Mouse (Mus musculus) MEL (cell line): ENCODE results near the gene Ppp1r1b. TPM values are rescaled to one million over a fixed set of nuclear protein-coding genes. Genes with fewer than 3 reads are reported as not detected.

Experiments
- DNase-seq: peaks from one replicate; pipeline ENCODE4 v3.0.0; 2011; ENCODE audit warnings: low read depth, low spot score
- H3K27ac ChIP-seq: 2 replicates; pipeline ENCODE4 v1.5.1; 2012; ENCODE audit warnings: low read depth, mild to moderate bottlenecking, control low read depth, low read length, moderate library complexity; ENCODE audit not compliant: control insufficient read depth
- H3K27me3 ChIP-seq, 2 experiments: fragments of 150-350 bp in 1 of 2; sonication (generic) in 1 of 2; 2 replicates each; pipeline ENCODE4 v1.6.1; 2012; ENCODE audit warnings: low read length in 2 of 2, mild to moderate bottlenecking in 2 of 2, improper control_type of control experiment in 1 of 2, moderate library complexity in 1 of 2; ENCODE audit not compliant: insufficient read depth in 2 of 2, control insufficient read depth in 1 of 2
- H3K36me3 ChIP-seq, 2 experiments: 2 replicates each; pipeline ENCODE4 v1.6.1; 2012 to 2014; ENCODE audit warnings: low read length in 2 of 2, improper control_type of control experiment in 1 of 2, inconsistent platforms in 1 of 2, mild to moderate bottlenecking in 1 of 2; ENCODE audit not compliant: insufficient read depth in 2 of 2, control insufficient read depth in 1 of 2
- H3K4me1 ChIP-seq, 2 experiments: fragments of 150-350 bp in 1 of 2; sonication (generic) in 1 of 2; 2 replicates each; pipeline ENCODE4 v1.6.1; 2012; ENCODE audit warnings: low read length in 2 of 2, improper control_type of control experiment in 1 of 2, mild to moderate bottlenecking in 1 of 2; ENCODE audit not compliant: insufficient read depth in 2 of 2, control insufficient read depth in 1 of 2
- H3K4me3 ChIP-seq, 2 experiments: fragments of 150-350 bp in 1 of 2; sonication (generic) in 1 of 2; 2 replicates each; pipeline ENCODE4 v1.5.1; 2012; ENCODE audit warnings: low read depth in 2 of 2, low read length in 2 of 2, mild to moderate bottlenecking in 2 of 2, moderate library complexity in 2 of 2, control low read depth in 1 of 2, improper control_type of control experiment in 1 of 2; ENCODE audit not compliant: control insufficient read depth in 1 of 2, insufficient read depth in 1 of 2
- H3K79me2 ChIP-seq: 2 replicates; pipeline ENCODE4 v1.6.1; 2012; ENCODE audit warnings: mild to moderate bottlenecking, low read length, moderate library complexity; ENCODE audit not compliant: control insufficient read depth, poor library complexity, insufficient read depth
- H3K9ac ChIP-seq: 2 replicates; pipeline ENCODE4 v1.6.1; 2012; ENCODE audit warnings: low read depth, mild to moderate bottlenecking, control low read depth, low read length, moderate library complexity; ENCODE audit not compliant: control insufficient read depth, poor library complexity, severe bottlenecking
- H3K9me3 ChIP-seq: fragments of 150-350 bp; sonication (generic); replicated peaks from 2 replicates; pipeline ENCODE4 v1.6.1; 2012; ENCODE audit warnings: mild to moderate bottlenecking, low read length, improper control_type of control experiment, moderate library complexity; ENCODE audit not compliant: insufficient read depth
- CHD1 ChIP-seq: IDR thresholded peaks from 2 replicates; pipeline ENCODE4 v1.6.1; 2012; ENCODE audit warnings: low read depth, mild to moderate bottlenecking, inconsistent platforms, low read length, improper control_type of control experiment
- CHD2 ChIP-seq: IDR thresholded peaks from 2 replicates; pipeline ENCODE4 v1.6.1; 2011; ENCODE audit warnings: low read length, improper control_type of control experiment
- E2F4 ChIP-seq: IDR thresholded peaks from 2 replicates; pipeline ENCODE4 v1.6.1; 2011; ENCODE audit warnings: low read depth, low read length, improper control_type of control experiment, borderline replicate concordance
- ELF1 ChIP-seq: IDR thresholded peaks from 2 replicates; pipeline ENCODE4 v1.6.1; 2014; ENCODE audit warnings: low read depth, mild to moderate bottlenecking, inconsistent platforms, low read length, improper control_type of control experiment, moderate library complexity
- KAT2A ChIP-seq: conservative IDR thresholded peaks from 2 replicates; pipeline ENCODE4 v1.6.1; 2012; ENCODE audit warnings: low read depth, low read length, improper control_type of control experiment, inconsistent platforms
- MAX ChIP-seq: IDR thresholded peaks from 2 replicates; pipeline ENCODE4 v1.6.1; 2011; ENCODE audit warnings: low read length, improper control_type of control experiment
- MAZ ChIP-seq: IDR thresholded peaks from 2 replicates; pipeline ENCODE4 v1.6.1; 2012; ENCODE audit warnings: low read depth, mild to moderate bottlenecking, inconsistent platforms, low read length, improper control_type of control experiment
- MXI1 ChIP-seq: IDR thresholded peaks from 2 replicates; pipeline ENCODE4 v1.6.1; 2011; ENCODE audit warnings: mild to moderate bottlenecking, low read depth, low read length, improper control_type of control experiment
- MYB ChIP-seq: IDR thresholded peaks from 2 replicates; pipeline ENCODE4 v1.6.1; 2011; ENCODE audit warnings: mild to moderate bottlenecking, low read depth, low read length, improper control_type of control experiment
- MYC ChIP-seq: IDR thresholded peaks from 2 replicates; pipeline ENCODE4 v1.6.1; 2011; ENCODE audit warnings: low read depth, mild to moderate bottlenecking, low read length, improper control_type of control experiment, moderate library complexity
- NELFE ChIP-seq: IDR thresholded peaks from 2 replicates; pipeline ENCODE4 v1.6.1; 2011; ENCODE audit warnings: low read depth, low read length, improper control_type of control experiment
- NRF1 ChIP-seq: IDR thresholded peaks from 2 replicates; pipeline ENCODE4 v1.6.1; 2014; ENCODE audit warnings: low read depth, mild to moderate bottlenecking, inconsistent platforms, low read length, improper control_type of control experiment, moderate library complexity; ENCODE audit not compliant: poor library complexity, insufficient read depth, severe bottlenecking
- POLR2A ChIP-seq, 2 experiments: IDR thresholded peaks; 2 replicates each; pipeline ENCODE4 v1.6.1; 2011 to 2012; ENCODE audit warnings: low read length in 2 of 2, mild to moderate bottlenecking in 2 of 2, control low read depth in 1 of 2, improper control_type of control experiment in 1 of 2, low read depth in 1 of 2, moderate library complexity in 1 of 2; ENCODE audit not compliant: control insufficient read depth in 1 of 2, insufficient read depth in 1 of 2, poor library complexity in 1 of 2
- POLR2AphosphoS2 ChIP-seq: IDR thresholded peaks from 2 replicates; pipeline ENCODE4 v1.6.1; 2011; ENCODE audit warnings: low read length, improper control_type of control experiment
- POLR2AphosphoS5 ChIP-seq: IDR thresholded peaks from 2 replicates; pipeline ENCODE4 v1.6.1; 2012; ENCODE audit warnings: low read depth, borderline replicate concordance, mild to moderate bottlenecking, inconsistent platforms, low read length, moderate library complexity, mixed read lengths
- RCOR1 ChIP-seq: IDR thresholded peaks from 2 replicates; pipeline ENCODE4 v1.6.1; 2012; ENCODE audit warnings: low read depth, mild to moderate bottlenecking, inconsistent platforms, low read length, improper control_type of control experiment
- SIN3A ChIP-seq: IDR thresholded peaks from 2 replicates; pipeline ENCODE4 v1.6.1; 2012; ENCODE audit warnings: low read length, improper control_type of control experiment, inconsistent platforms
- SMC3 ChIP-seq: IDR thresholded peaks from 2 replicates; pipeline ENCODE4 v1.6.1; 2011; ENCODE audit warnings: low read depth, low read length, improper control_type of control experiment
- TAL1 ChIP-seq: IDR thresholded peaks from 2 replicates; pipeline ENCODE4 v1.6.1; 2012; ENCODE audit warnings: mild to moderate bottlenecking, inconsistent platforms, low read length, moderate library complexity, mixed read lengths
- TBP ChIP-seq: IDR thresholded peaks from 2 replicates; pipeline ENCODE4 v1.8.0; 2011; ENCODE audit warnings: low read depth, low read length, improper control_type of control experiment
- TCF12 ChIP-seq: IDR thresholded peaks from 2 replicates; pipeline ENCODE4 v1.6.1; 2014; ENCODE audit warnings: low read depth, mild to moderate bottlenecking, inconsistent platforms, low read length, improper control_type of control experiment, moderate library complexity
- UBTF ChIP-seq: IDR thresholded peaks from 2 replicates; pipeline ENCODE4 v1.6.1; 2012; ENCODE audit warnings: low read depth, mild to moderate bottlenecking, inconsistent platforms, low read length, improper control_type of control experiment, moderate library complexity, borderline replicate concordance; ENCODE audit not compliant: insufficient read depth
- ZC3H11A ChIP-seq: IDR thresholded peaks from 2 replicates; pipeline ENCODE4 v1.6.1; 2012; ENCODE audit warnings: low read depth, mild to moderate bottlenecking, inconsistent platforms, low read length, improper control_type of control experiment
- ZKSCAN1 ChIP-seq: IDR thresholded peaks from 2 replicates; pipeline ENCODE4 v1.6.1; 2012; ENCODE audit warnings: low read depth, mild to moderate bottlenecking, inconsistent platforms, low read length, improper control_type of control experiment, moderate library complexity
- ZMIZ1 ChIP-seq: IDR thresholded peaks from 2 replicates; pipeline ENCODE4 v1.6.1; 2012; ENCODE audit warnings: low read depth, mild to moderate bottlenecking, inconsistent platforms, low read length, improper control_type of control experiment, moderate library complexity
- ZNF384 ChIP-seq: IDR thresholded peaks from 2 replicates; pipeline ENCODE4 v1.6.1; 2012; ENCODE audit warnings: low read depth, mild to moderate bottlenecking, inconsistent platforms, low read length, improper control_type of control experiment
- polyA plus RNA-seq, 2 experiments: library from polyadenylated mRNA; stranded (reverse) in 1 of 2; unstranded in 1 of 2; fragments of >175 nt in 1 of 2; fragments of >200 nt in 1 of 2; gene quantifications; 2 replicates each; pipeline versions ENCODE4 v1.2.1 to v1.2.4; 2012; ENCODE audit warnings: low replicate concordance in 2 of 2, low read depth in 1 of 2; ENCODE audit not compliant: insufficient read length in 2 of 2, insufficient read depth in 1 of 2, missing spikeins in 1 of 2
- total RNA-seq: library from RNA; depleted of rRNA; stranded (reverse); fragments of 300-350 nt; gene quantifications from 2 replicates; pipeline ENCODE4 v1.2.3, GENCODE M21; 2012

Ppp1r1b gene
- total and polyA plus RNA-seq, 3 experiments: 35.2 to 114 TPM; not detected in 1

DNA sequence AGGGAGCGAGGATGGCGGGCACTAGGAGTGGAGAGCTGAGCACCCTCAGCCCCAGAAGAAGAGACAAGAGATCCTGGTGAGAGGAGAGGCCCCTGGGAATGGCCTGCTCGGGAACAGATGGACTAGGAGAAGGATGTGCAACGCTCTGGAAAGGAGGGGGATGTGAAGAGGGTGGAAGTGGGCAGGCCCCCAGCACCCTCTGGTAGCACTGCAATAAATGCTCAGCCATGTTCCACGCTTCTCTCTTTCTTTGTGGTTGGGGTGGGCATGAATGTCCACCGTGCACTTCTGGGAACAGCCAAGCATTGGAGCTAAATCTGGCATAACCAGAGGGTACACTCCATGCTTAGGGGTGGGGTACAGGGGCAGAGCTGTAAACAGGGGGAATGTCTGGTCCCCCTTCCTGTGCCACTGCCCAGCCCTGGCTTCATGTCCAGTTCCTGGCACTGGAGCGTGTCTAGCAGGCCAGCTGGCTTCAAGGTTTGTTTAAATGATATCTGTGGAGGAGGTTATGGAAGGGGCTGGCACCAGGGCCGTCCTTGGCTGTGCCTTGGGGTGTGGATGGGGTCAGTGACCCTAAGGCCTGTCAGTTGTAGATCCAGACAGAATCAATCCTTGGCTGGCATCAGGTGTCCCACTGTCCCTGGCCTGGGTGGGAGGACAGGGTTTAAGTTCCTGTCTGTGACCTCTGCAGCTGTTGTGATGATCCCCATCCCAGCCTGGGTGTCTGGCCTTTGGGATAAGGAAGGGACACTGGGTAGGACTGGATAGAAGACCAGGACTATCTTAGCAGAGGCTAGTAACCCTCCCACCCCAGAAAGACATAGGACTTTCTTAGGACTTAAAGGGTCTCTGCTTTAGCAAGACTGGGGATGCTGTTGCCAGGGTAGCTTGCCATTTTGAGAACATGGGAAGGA lies 36.8 kb downstream of the Ppp1r1b start:
- H3K9me3 ChIP-seq: no peaks in the 10 kb centered on the region
- no peak for DNase-seq
- H3K4me1 ChIP-seq: peaks cover 0 to 7% of the 10 kb centered on the region in 2 experiments; a peak in 2 of 4 replicates
- H3K36me3 ChIP-seq: no peaks in the 10 kb centered on the region
- H3K9ac ChIP-seq: no peak overlapping the region
- no peaks in the 10 kb centered on the region for H3K79me2 ChIP-seq
- H3K27ac ChIP-seq: no peak overlapping the region
- H3K27me3 ChIP-seq: no peaks in the 10 kb centered on the region
- no peak overlapping the region for H3K4me3 ChIP-seq
- no peak for TF ChIP-seq TCF12
- TF ChIP-seq ZNF384: no peak
- no peak for TF ChIP-seq POLR2AphosphoS2
- no peak for TF ChIP-seq MAX
- TF ChIP-seq ZKSCAN1: no peak
- no peak for TF ChIP-seq POLR2AphosphoS5
- no peak for TF ChIP-seq ZC3H11A
- TF ChIP-seq E2F4: no peak
- TF ChIP-seq TAL1: no peak
- TF ChIP-seq RCOR1: no peak
- TF ChIP-seq SMC3: no peak
- TF ChIP-seq UBTF: no peak
- TF ChIP-seq MAZ: no peak
- TF ChIP-seq NRF1: no peak
- no peak for TF ChIP-seq ZMIZ1
- no peak for TF ChIP-seq NELFE
- no peak for TF ChIP-seq KAT2A
- TF ChIP-seq MYB: no peak
- no peak for TF ChIP-seq SIN3A

DNA sequence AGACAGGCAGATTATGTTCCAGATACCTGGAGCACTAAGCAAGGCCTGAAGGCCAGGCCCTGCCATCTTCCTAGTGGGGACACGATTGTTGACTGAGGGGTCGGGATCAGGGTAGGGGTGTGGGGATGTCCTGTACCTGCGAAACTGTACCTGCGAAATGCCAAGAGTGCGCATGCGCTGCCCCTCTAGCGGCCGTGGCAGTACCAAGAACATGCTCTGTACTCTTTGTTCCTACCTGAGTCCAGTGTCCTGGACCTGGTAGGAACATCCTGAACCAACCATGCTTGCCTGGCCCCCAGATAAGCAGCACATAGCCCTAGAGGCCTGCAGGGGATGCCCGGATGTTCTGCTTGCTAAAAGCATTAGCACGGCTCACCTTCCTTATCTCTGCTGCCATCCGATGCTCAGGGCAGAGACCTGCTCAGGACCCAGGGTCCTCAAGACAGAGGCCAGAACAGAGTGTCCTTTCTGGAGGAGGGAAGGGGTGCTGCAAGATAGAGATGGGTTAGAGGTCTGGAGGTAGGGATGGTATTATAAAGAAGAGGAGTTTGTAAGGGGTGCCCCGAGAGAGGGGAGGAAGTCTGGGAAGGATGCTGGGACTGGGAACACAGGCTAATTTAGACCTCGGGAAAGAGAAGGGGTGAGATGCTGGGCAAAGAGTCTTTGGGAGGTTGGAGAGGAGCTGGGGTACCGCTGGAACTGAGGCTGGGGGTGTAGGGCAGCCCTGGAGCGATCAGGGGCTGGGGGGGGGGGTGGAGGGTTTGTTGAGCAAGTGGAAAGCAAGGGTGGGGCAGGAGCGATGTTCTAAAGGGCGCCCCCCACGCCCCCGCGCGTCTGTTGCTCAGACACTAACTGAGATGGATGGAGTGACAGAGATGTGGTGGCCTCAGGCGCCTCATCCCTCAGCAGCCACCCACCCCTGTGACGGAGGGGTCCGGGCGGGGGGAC lies 37.7 kb downstream of the Ppp1r1b start, which contains the start of gene Pnmt:
TSS of gene Pnmt (plus strand) at position 813 of the 948 bp plus-strand sequence.
- no peaks in the 10 kb centered on the region for H3K9me3 ChIP-seq

More for the DNA sequence above, 37.7 kb downstream of the Ppp1r1b start, which contains the start of gene Pnmt:
- H3K79me2 ChIP-seq: no peaks in the 10 kb centered on the region
- peaks cover 0 to 7% of the 10 kb centered on the region in 2 experiments; a peak in 2 of 4 replicates for H3K4me1 ChIP-seq
- no peak for TF ChIP-seq MYB
- TF ChIP-seq POLR2AphosphoS2: no peak
- no peak for TF ChIP-seq ZC3H11A
- no peak for TF ChIP-seq POLR2A (IDR thresholded peaks at IDR 0.05; ENCODE audit: control insufficient read depth in 1 of 2, insufficient read depth in 1 of 2, low read depth in 1 of 2, low read length in 2 of 2, poor library complexity in 1 of 2)
- no peak for TF ChIP-seq MYC
- TF ChIP-seq MXI1: no peak
- TF ChIP-seq SIN3A: no peak
- no peak for TF ChIP-seq ELF1
- TF ChIP-seq TBP: no peak
- no peak for TF ChIP-seq CHD2
- no peak for TF ChIP-seq CHD1
- H3K9ac ChIP-seq: no peak within 1 kb of the TSS
- no peak within 1 kb of the TSS for H3K4me3 ChIP-seq
- no peak within 1 kb of the TSS for H3K27ac ChIP-seq
- DNase-seq: no peak
- no peaks in the 10 kb centered on the region for H3K36me3 ChIP-seq
- H3K27me3 ChIP-seq: no peaks in the 10 kb centered on the region
